Mouse (Mus musculus): ENCODE measurements around the gene Gm17027. TPM values are rescaled to one million over a fixed set of nuclear protein-coding genes. Genes with fewer than 3 reads are reported as not detected.
"Not testable (repeated sequence)": the region's sequence is repeated elsewhere in the genome, so short reads cannot be mapped to it uniquely, and the experiment has no call there.

Gm17027 gene
- not detected in 2 replicates for polyA plus RNA-seq (2014; fragmentation: Nextera tagmentation; extraction: Ambion mirVana)

DNA sequence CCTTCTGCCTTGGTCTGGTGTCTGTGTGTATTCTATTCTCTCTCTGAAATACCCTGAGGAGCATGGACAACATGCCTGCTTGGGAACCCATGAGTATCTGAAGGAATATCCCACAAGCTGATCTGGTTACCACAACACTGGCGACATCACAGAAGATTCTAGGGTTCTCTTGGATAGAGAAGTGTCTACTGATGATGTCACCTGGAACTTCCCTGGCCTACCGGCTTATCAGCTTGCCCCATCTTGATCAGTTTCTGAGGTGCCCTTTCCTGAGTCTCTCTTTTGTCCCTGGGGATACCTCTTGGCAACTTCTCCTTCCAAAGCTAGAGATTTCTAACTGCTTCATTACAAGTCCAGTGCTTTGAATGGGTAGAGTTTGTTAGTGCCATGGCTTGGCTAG is at the start of gene Gm17027:
Gene Gm17027, minus strand, starts transcription at position 101 of the 400 bp plus-strand sequence.
- not testable (repeated sequence) for ATAC-seq (ENCODE audit: insufficient read depth, low FRiP score, low TSS enrichment); H3K4me2 ChIP-seq (ENCODE audit: low read depth); H3K36me3 ChIP-seq (ENCODE audit: control insufficient read depth, insufficient read depth, low read length); H3K4me3 ChIP-seq (ENCODE audit: low read depth, low read length); H3K9ac ChIP-seq (ENCODE audit: low read length); DNase-seq (ENCODE audit: low spot score); H3K4me1 ChIP-seq (ENCODE audit: control insufficient read depth, insufficient read depth, low read length); H3K9me3 ChIP-seq (ENCODE audit: control insufficient read depth, low read length); H3K27me3 ChIP-seq (ENCODE audit: control insufficient read depth, insufficient read depth, low read length); H3K27ac ChIP-seq (ENCODE audit: low read depth, low read length)
- 100% methylated on average over 1 of the region's 2 CpGs for WGBS

DNA sequence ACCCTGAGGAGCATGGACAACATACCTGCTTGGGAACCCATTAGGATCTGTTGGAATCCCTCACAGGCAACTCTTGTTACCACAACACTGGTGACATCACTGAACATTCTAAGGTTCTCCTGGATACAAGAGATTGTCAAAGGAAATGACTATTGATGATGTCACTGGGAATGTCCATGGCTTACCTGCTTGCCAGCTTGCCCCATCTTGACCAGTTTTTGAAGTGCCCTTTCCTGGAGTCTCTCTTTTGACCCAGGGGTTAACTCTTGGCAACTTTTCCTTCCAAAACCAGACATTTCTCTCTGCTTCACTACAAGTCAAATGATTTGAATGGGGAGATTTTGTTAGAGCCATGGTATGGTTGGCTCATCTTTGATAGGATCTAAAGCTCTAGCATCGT is 28.3 kb upstream of the Gm17027 start, which contains the start of gene Gm3573:
Gene Gm3573, minus strand, starts transcription at position 101 of the 400 bp plus-strand sequence.
- not testable (repeated sequence) for ATAC-seq (ENCODE audit: insufficient read depth, low FRiP score, low TSS enrichment); H3K9me3 ChIP-seq (ENCODE audit: control insufficient read depth, low read length); H3K9ac ChIP-seq (ENCODE audit: low read length); H3K36me3 ChIP-seq (ENCODE audit: control insufficient read depth, insufficient read depth, low read length); H3K4me1 ChIP-seq (ENCODE audit: control insufficient read depth, insufficient read depth, low read length); H3K4me3 ChIP-seq (ENCODE audit: low read depth, low read length); DNase-seq (ENCODE audit: low spot score); H3K27ac ChIP-seq (ENCODE audit: low read depth, low read length); H3K4me2 ChIP-seq (ENCODE audit: low read depth); H3K27me3 ChIP-seq (ENCODE audit: control insufficient read depth, insufficient read depth, low read length)
- WGBS = no CpG with 5 or more reads among the region's 1 CpGs

DNA sequence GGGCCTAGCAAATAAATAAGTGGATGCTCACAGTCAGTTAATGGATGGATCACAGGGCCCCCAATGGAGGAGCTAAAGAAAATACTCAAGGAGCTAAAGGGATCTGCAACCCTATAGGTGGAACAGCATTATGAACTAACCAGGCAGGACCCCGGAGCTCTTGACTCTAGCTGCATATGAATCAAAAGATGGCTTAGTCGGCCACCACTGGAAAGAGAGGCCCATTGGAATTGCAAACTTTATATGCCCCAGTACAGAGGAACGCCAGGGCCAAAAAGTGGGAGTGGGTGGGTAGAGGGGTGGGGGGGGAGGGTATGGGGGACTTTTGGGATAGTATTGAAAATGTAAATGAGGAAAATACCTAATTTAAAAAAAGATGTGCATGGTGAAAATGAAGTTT is 21.5 kb upstream of the Gm17027 start:
- H3K9me3 ChIP-seq (ENCODE audit: control insufficient read depth, low read length); H3K27ac ChIP-seq (ENCODE audit: low read depth, low read length); H3K4me1 ChIP-seq (ENCODE audit: control insufficient read depth, insufficient read depth, low read length); H3K27me3 ChIP-seq (ENCODE audit: control insufficient read depth, insufficient read depth, low read length); DNase-seq (ENCODE audit: low spot score); H3K36me3 ChIP-seq (ENCODE audit: control insufficient read depth, insufficient read depth, low read length); ATAC-seq (ENCODE audit: insufficient read depth, low FRiP score, low TSS enrichment); H3K4me3 ChIP-seq (ENCODE audit: low read depth, low read length); H3K4me2 ChIP-seq (ENCODE audit: low read depth); H3K9ac ChIP-seq (ENCODE audit: low read length): not testable (repeated sequence)
- 83% methylated on average over 3 of the region's 3 CpGs for WGBS

DNA sequence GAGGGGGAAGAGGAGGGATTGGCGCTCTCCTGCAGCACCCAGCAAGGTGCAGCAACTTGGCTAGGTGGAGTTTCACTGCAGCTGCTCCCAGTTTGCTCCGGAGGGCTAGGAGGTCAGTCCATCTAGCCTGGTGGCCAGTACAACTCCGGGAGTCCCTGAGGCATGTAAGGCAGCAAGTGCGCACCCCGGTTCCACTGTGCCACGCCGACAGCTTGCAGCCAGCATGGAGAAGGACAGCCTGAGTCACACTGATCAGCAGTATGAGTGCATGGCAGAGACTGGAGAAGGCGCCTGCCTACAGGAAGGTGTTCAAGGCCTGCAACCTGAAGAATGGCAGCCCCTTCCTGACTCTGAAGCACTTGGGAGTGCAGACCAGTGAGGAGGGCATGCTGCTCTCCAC is 27.9 kb downstream of the Gm17027 start:
- not testable (repeated sequence) for H3K9me3 ChIP-seq (ENCODE audit: control insufficient read depth, low read length); H3K27me3 ChIP-seq (ENCODE audit: control insufficient read depth, insufficient read depth, low read length); DNase-seq (ENCODE audit: low spot score); H3K9ac ChIP-seq (ENCODE audit: low read length); H3K36me3 ChIP-seq (ENCODE audit: control insufficient read depth, insufficient read depth, low read length); H3K4me2 ChIP-seq (ENCODE audit: low read depth); H3K4me1 ChIP-seq (ENCODE audit: control insufficient read depth, insufficient read depth, low read length); ATAC-seq (ENCODE audit: insufficient read depth, low FRiP score, low TSS enrichment); H3K27ac ChIP-seq (ENCODE audit: low read depth, low read length); H3K4me3 ChIP-seq (ENCODE audit: low read depth, low read length)
- 82% methylated on average over 6 of the region's 8 CpGs for WGBS

DNA sequence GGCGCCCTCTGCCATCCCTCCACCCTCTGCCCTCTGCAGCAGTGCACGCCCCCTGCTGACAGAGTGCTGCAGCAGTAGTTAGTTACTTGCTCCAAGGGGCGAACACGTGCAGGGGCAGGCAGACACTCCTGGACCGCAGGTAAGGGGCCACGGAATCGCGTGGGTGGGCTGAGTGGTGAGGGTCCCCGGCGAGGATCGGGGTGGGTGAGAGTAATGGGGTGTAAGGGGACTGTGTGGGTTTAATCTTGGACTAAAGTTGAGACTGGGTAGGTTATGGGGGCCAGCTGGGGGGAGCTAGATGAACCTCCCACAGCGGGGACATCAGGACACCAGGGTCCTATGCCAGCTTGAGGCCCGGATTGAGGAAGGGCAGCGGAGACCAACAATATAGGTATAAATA is 28.6 kb downstream of the Gm17027 start:
- H3K9ac ChIP-seq (ENCODE audit: low read length); H3K4me3 ChIP-seq (ENCODE audit: low read depth, low read length); H3K27ac ChIP-seq (ENCODE audit: low read depth, low read length); H3K4me1 ChIP-seq (ENCODE audit: control insufficient read depth, insufficient read depth, low read length); H3K4me2 ChIP-seq (ENCODE audit: low read depth); H3K36me3 ChIP-seq (ENCODE audit: control insufficient read depth, insufficient read depth, low read length); ATAC-seq (ENCODE audit: insufficient read depth, low FRiP score, low TSS enrichment); H3K9me3 ChIP-seq (ENCODE audit: control insufficient read depth, low read length); DNase-seq (ENCODE audit: low spot score); H3K27me3 ChIP-seq (ENCODE audit: control insufficient read depth, insufficient read depth, low read length): not testable (repeated sequence)
- WGBS = 51% methylated on average over 10 of the region's 14 CpGs

GRCm38 (mm10) chr14:42117269-42117668 is 45.2 kb downstream of the Gm17027 start, which contains the start of gene Gm7951:
TSS of gene Gm7951 (minus strand) at chr14:42117369.
- not testable (repeated sequence) for ATAC-seq (ENCODE audit: insufficient read depth, low FRiP score, low TSS enrichment); H3K4me2 ChIP-seq (ENCODE audit: low read depth); H3K4me3 ChIP-seq (ENCODE audit: low read depth, low read length); H3K4me1 ChIP-seq (ENCODE audit: control insufficient read depth, insufficient read depth, low read length); H3K9me3 ChIP-seq (ENCODE audit: control insufficient read depth, low read length); H3K27ac ChIP-seq (ENCODE audit: low read depth, low read length); H3K9ac ChIP-seq (ENCODE audit: low read length); H3K36me3 ChIP-seq (ENCODE audit: control insufficient read depth, insufficient read depth, low read length); DNase-seq (ENCODE audit: low spot score); H3K27me3 ChIP-seq (ENCODE audit: control insufficient read depth, insufficient read depth, low read length)
- WGBS = no CpG with 5 or more reads among the region's 2 CpGs

Other genes with a start within 250 kb of the Gm17027 start
- gene 1700049E17Rik1, start 237.7 kb downstream of the Gm17027 start, polyA plus RNA-seq (2014; fragmentation: Nextera tagmentation; extraction: Ambion mirVana) = not detected in 2 replicates
- gene 1700024B05Rik, start 218.6 kb downstream of the Gm17027 start, polyA plus RNA-seq (2014; fragmentation: Nextera tagmentation; extraction: Ambion mirVana) = not detected in 2 replicates
- not detected in 2 replicates for gene Gm6401, start 194.7 kb downstream of the Gm17027 start, polyA plus RNA-seq (2014; fragmentation: Nextera tagmentation; extraction: Ambion mirVana)
- not detected in 2 replicates for gene Gm3543, start 179.3 kb downstream of the Gm17027 start, polyA plus RNA-seq (2014; fragmentation: Nextera tagmentation; extraction: Ambion mirVana)
- not detected in 2 replicates for gene Gm7951, start 45.3 kb downstream of the Gm17027 start, polyA plus RNA-seq (2014; fragmentation: Nextera tagmentation; extraction: Ambion mirVana)
- gene Gm3573, start 28.2 kb upstream of the Gm17027 start, polyA plus RNA-seq (2014; fragmentation: Nextera tagmentation; extraction: Ambion mirVana) = not detected in 2 replicates
- not detected in 2 replicates for gene Gm17026, start 97.4 kb upstream of the Gm17027 start, polyA plus RNA-seq (2014; fragmentation: Nextera tagmentation; extraction: Ambion mirVana)
- gene Gm9611, start 134.7 kb upstream of the Gm17027 start, polyA plus RNA-seq (2014; fragmentation: Nextera tagmentation; extraction: Ambion mirVana) = not detected in 2 replicates
- not detected in 2 replicates for gene Gm7995, start 147.6 kb upstream of the Gm17027 start, polyA plus RNA-seq (2014; fragmentation: Nextera tagmentation; extraction: Ambion mirVana)

Measured in neural tube, embryonic 11.5 days (tissue).